Mouse (Mus musculus): ENCODE measurements around the gene Zmiz1. TPM values are rescaled to one million over a fixed set of nuclear protein-coding genes. Genes with fewer than 3 reads are reported as not detected.

Gene Zmiz1
- polyA plus RNA-seq, 1 experiment from 2014 or later = 31.3 TPM

- Histone ChIP-seq H3K9me3 (ENCODE audit: control insufficient read depth, low read length) (no peaks in the 10 kb centered on the region), H3K9ac (ENCODE audit: low read length) (no peak overlapping the region)
- 73% methylated on average over 7 of the region's 7 CpGs for WGBS
These were observed 220.6 kb downstream of the Zmiz1 start for GRCm38 (mm10) chr14:25679625-25680024.

GRCm38 (mm10) chr14:25682020-25682419 lies 223.0 kb downstream of the Zmiz1 start:
- H3K4me2 ChIP-seq (ENCODE audit: low read length) = no peak overlapping the region
- no peak overlapping the region for H3K27ac ChIP-seq (replicated peaks in 1 of 2; ENCODE audit: control insufficient read depth in 1 of 2, insufficient read depth in 1 of 2, low read depth in 2 of 2, low read length in 2 of 2)
- H3K4me3 ChIP-seq (ENCODE audit: control insufficient read depth in 1 of 2, insufficient read depth in 1 of 2, low read depth in 1 of 2, low read length in 2 of 2) = no peak overlapping the region
- no peaks in the 10 kb centered on the region for H3K9me3 ChIP-seq (ENCODE audit: control insufficient read depth, low read length)
- no peak for ATAC-seq (ENCODE audit: insufficient number of reproducible peaks, insufficient read depth, low FRiP score, low read depth)
- 73% methylated on average over 6 of the region's 6 CpGs for WGBS
- H3K4me1 ChIP-seq (ENCODE audit: control insufficient read depth in 2 of 2, insufficient read depth in 2 of 2, low read length in 2 of 2) = peaks cover 14 to 17% of the 10 kb centered on the region in 2 experiments
- no peaks in the 10 kb centered on the region for H3K27me3 ChIP-seq (ENCODE audit: control insufficient read depth, insufficient read depth, low read length)
- no peaks in the 10 kb centered on the region for H3K36me3 ChIP-seq (ENCODE audit: control insufficient read depth, insufficient read depth, low read length)
- no peak overlapping the region for H3K9ac ChIP-seq (ENCODE audit: low read length)

More at GRCm38 (mm10) chr14:25679625-25680024, 220.6 kb downstream of the Zmiz1 start:
- no peaks in the 10 kb centered on the region for H3K36me3 ChIP-seq (ENCODE audit: control insufficient read depth, insufficient read depth, low read length)
- no peak overlapping the region for H3K4me2 ChIP-seq (ENCODE audit: low read length)
- no peaks in the 10 kb centered on the region for H3K27me3 ChIP-seq (ENCODE audit: control insufficient read depth, insufficient read depth, low read length)
- no peaks in the 10 kb centered on the region; a peak in 2 of 4 replicates for H3K4me1 ChIP-seq (ENCODE audit: control insufficient read depth in 2 of 2, insufficient read depth in 2 of 2, low read length in 2 of 2)
- no peak for ATAC-seq (ENCODE audit: insufficient number of reproducible peaks, insufficient read depth, low FRiP score, low read depth)
- H3K4me3 ChIP-seq (ENCODE audit: control insufficient read depth in 1 of 2, insufficient read depth in 1 of 2, low read depth in 1 of 2, low read length in 2 of 2) = no peak overlapping the region
- H3K27ac ChIP-seq (replicated peaks in 1 of 2; ENCODE audit: control insufficient read depth in 1 of 2, insufficient read depth in 1 of 2, low read depth in 2 of 2, low read length in 2 of 2) = no peak overlapping the region

- Histone ChIP-seq H3K27ac (replicated peaks in 1 of 2; ENCODE audit: control insufficient read depth in 1 of 2, insufficient read depth in 1 of 2, low read depth in 2 of 2, low read length in 2 of 2) (peak overlapping the region; percentile 92 to 98), H3K4me1 (ENCODE audit: control insufficient read depth in 2 of 2, insufficient read depth in 2 of 2, low read length in 2 of 2) (peaks cover 28 to 31% of the 10 kb centered on the region in 2 experiments), H3K9me3 (ENCODE audit: control insufficient read depth, low read length) (no peaks in the 10 kb centered on the region), H3K36me3 (ENCODE audit: control insufficient read depth, insufficient read depth, low read length) (no peaks in the 10 kb centered on the region), H3K4me2 (ENCODE audit: low read length) (0 out of 2 replicates have a peak overlapping the region, but pooled peaks have one; percentile 12), H3K9ac (ENCODE audit: low read length) (peak overlapping the region; percentile 39), H3K27me3 (ENCODE audit: control insufficient read depth, insufficient read depth, low read length) (no peaks in the 10 kb centered on the region), H3K4me3 (ENCODE audit: control insufficient read depth in 1 of 2, insufficient read depth in 1 of 2, low read depth in 1 of 2, low read length in 2 of 2) (no peak overlapping the region)
- WGBS = 60% methylated on average over 7 of the region's 7 CpGs
- ATAC-seq (ENCODE audit: insufficient number of reproducible peaks, insufficient read depth, low FRiP score, low read depth) = peak; percentile 17
These were observed 227.4 kb downstream of the Zmiz1 start for GRCm38 (mm10) chr14:25686216-25686945.

- no peaks in the 10 kb centered on the region for H3K9me3 ChIP-seq (ENCODE audit: control insufficient read depth, low read length)
- peak overlapping the region; percentile 92 to 98 for H3K27ac ChIP-seq (replicated peaks in 1 of 2; ENCODE audit: control insufficient read depth in 1 of 2, insufficient read depth in 1 of 2, low read depth in 2 of 2, low read length in 2 of 2)
- H3K27me3 ChIP-seq (ENCODE audit: control insufficient read depth, insufficient read depth, low read length) = no peaks in the 10 kb centered on the region
- peak; percentile 77 for ATAC-seq (ENCODE audit: insufficient number of reproducible peaks, insufficient read depth, low FRiP score, low read depth)
- H3K4me3 ChIP-seq (ENCODE audit: control insufficient read depth in 1 of 2, insufficient read depth in 1 of 2, low read depth in 1 of 2, low read length in 2 of 2) = no peak overlapping the region
- peaks cover 28 to 31% of the 10 kb centered on the region in 2 experiments for H3K4me1 ChIP-seq (ENCODE audit: control insufficient read depth in 2 of 2, insufficient read depth in 2 of 2, low read length in 2 of 2)
- peak overlapping the region; percentile 39; the same call in 1 of the 2 replicates for H3K9ac ChIP-seq (ENCODE audit: low read length)
- WGBS = 44% methylated on average over 10 of the region's 10 CpGs
- 0 out of 2 replicates have a peak overlapping the region, but pooled peaks have one; percentile 12 for H3K4me2 ChIP-seq (ENCODE audit: low read length)
- no peaks in the 10 kb centered on the region for H3K36me3 ChIP-seq (ENCODE audit: control insufficient read depth, insufficient read depth, low read length)
These were observed 228.3 kb downstream of the Zmiz1 start for GRCm38 (mm10) chr14:25686983-25687901.

- peak overlapping the region; percentile 50 for H3K9ac ChIP-seq (ENCODE audit: low read length)
- 50% methylated on average over 6 of the region's 6 CpGs for WGBS
- H3K9me3 ChIP-seq (ENCODE audit: control insufficient read depth, low read length) = no peaks in the 10 kb centered on the region
- H3K4me1 ChIP-seq (ENCODE audit: control insufficient read depth in 2 of 2, insufficient read depth in 2 of 2, low read length in 2 of 2) = peaks cover 24 to 26% of the 10 kb centered on the region in 2 experiments
- no peaks in the 10 kb centered on the region for H3K27me3 ChIP-seq (ENCODE audit: control insufficient read depth, insufficient read depth, low read length)
- peak overlapping the region; percentile 13 to 98; a peak in 2 of 4 replicates for H3K4me3 ChIP-seq (ENCODE audit: control insufficient read depth in 1 of 2, insufficient read depth in 1 of 2, low read depth in 1 of 2, low read length in 2 of 2)
- H3K27ac ChIP-seq (replicated peaks in 1 of 2; ENCODE audit: control insufficient read depth in 1 of 2, insufficient read depth in 1 of 2, low read depth in 2 of 2, low read length in 2 of 2) = peak overlapping the region; percentile 10 to 70
- H3K4me2 ChIP-seq (ENCODE audit: low read length) = peak overlapping the region; percentile 57
- H3K36me3 ChIP-seq (ENCODE audit: control insufficient read depth, insufficient read depth, low read length) = peaks cover 33% of the 10 kb centered on the region
- ATAC-seq (ENCODE audit: insufficient number of reproducible peaks, insufficient read depth, low FRiP score, low read depth) = 0 out of 2 replicates have a peak, but pooled peaks have one; percentile 2
These were observed 234.4 kb downstream of the Zmiz1 start for GRCm38 (mm10) chr14:25693271-25693887.

- H3K27me3 ChIP-seq (ENCODE audit: control insufficient read depth, insufficient read depth, low read length) = no peaks in the 10 kb centered on the region
- H3K36me3 ChIP-seq (ENCODE audit: control insufficient read depth, insufficient read depth, low read length) = peaks cover 39% of the 10 kb centered on the region
- ATAC-seq (ENCODE audit: insufficient number of reproducible peaks, insufficient read depth, low FRiP score, low read depth) = peak; percentile 80
- peak within 1 kb of the TSS; percentile 82 to 98 for H3K4me3 ChIP-seq (ENCODE audit: control insufficient read depth in 1 of 2, insufficient read depth in 1 of 2, low read depth in 1 of 2, low read length in 2 of 2)
- peaks cover 20 to 24% of the 10 kb centered on the region in 2 experiments for H3K4me1 ChIP-seq (ENCODE audit: control insufficient read depth in 2 of 2, insufficient read depth in 2 of 2, low read length in 2 of 2)
- H3K9ac ChIP-seq (ENCODE audit: low read length) = peak within 1 kb of the TSS; percentile 98
- no peaks in the 10 kb centered on the region for H3K9me3 ChIP-seq (ENCODE audit: control insufficient read depth, low read length)
- peak within 1 kb of the TSS; percentile 41 to 82 for H3K27ac ChIP-seq (replicated peaks in 1 of 2; ENCODE audit: control insufficient read depth in 1 of 2, insufficient read depth in 1 of 2, low read depth in 2 of 2, low read length in 2 of 2)
- peak within 1 kb of the TSS; percentile 87 for H3K4me2 ChIP-seq (ENCODE audit: low read length)
- under 1% methylated on average over 65 of the region's 70 CpGs for WGBS
These were observed 235.0 kb downstream of the Zmiz1 start, which contains the start of gene Ppif for GRCm38 (mm10) chr14:25693888-25694568. Gene Ppif (plus strand): TSS chr14:25694154.
